ENCODE assay signal across 18 mouse cellular contexts in the genomic region with DNA sequence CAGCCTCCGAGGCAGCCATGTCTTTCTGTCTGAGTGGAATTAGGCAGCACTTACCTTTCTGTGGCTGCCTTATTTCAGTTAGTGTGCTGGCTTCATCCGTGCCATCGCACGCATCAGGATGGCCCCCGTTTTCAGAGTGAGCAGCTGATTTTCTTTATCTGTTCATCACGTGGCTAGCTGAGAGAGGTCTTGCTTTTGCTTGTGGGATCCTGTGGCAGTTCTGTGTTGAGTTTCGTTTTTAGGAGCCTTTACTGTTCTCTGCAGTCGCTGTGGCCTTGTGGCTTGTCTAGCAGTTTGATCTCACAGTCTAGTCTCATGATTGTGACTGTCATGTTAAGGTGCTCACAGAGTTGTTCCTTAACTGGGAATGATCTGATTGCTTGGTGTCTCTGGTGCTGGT. TPM values are rescaled to one million over a fixed set of nuclear protein-coding genes. Genes with fewer than 3 reads are reported as not detected.
DNase-seq lines count a peak whose midpoint lies in the region; ATAC-seq and TF ChIP-seq lines count a peak whose summit lies in the region.
"Had no signal": no experiment of that assay in that cellular context is flagged by ENCODE, and none has a peak within 500 bp of the region (broad histone marks: within the 10 kb centered on the region; RNA-seq: fewer than 3 reads in every experiment).

No protein-coding gene starts in this region.

- ATAC-seq in heart, postnatal 0 days (ENCODE audit: insufficient read depth, low read depth): no peak
- ATAC-seq in heart, embryonic 12.5 days (ENCODE audit: insufficient number of reproducible peaks, low FRiP score): no peak
- no peak for ATAC-seq in erythroblast, adult 5-6 weeks (replicated peaks; ENCODE audit: low FRiP score, poor library complexity, severe bottlenecking)
- ATAC-seq in midbrain, postnatal 0 days (ENCODE audit: low FRiP score): no peak
- ATAC-seq: hindbrain, embryonic 16.5 days had no signal

- 72% methylated on average over 8 of the region's 8 CpGs for WGBS in heart, postnatal 0 days
- 76% methylated on average over 8 of the region's 8 CpGs for WGBS in heart, embryonic 12.5 days
- 26% methylated on average over 8 of the region's 8 CpGs for WGBS in bone marrow, adult 2 months
- WGBS in small intestine, adult 2 months: 66% methylated on average over 8 of the region's 8 CpGs
- 88% methylated on average over 8 of the region's 8 CpGs for WGBS in midbrain, postnatal 0 days

- no peaks in the 10 kb centered on the region for H3K36me3 ChIP-seq in heart, postnatal 0 days (replicated peaks; ENCODE audit: control insufficient read depth, insufficient read depth, low read length)
- no peaks in the 10 kb centered on the region for H3K36me3 ChIP-seq in heart, embryonic 12.5 days
- H3K36me3 ChIP-seq in small intestine, adult 2 months (ENCODE audit: control insufficient read depth, insufficient read depth, low read length): 0 out of 2 replicates have a peak, but pooled peaks cover under 1% of the 10 kb centered on the region
- H3K36me3 ChIP-seq in midbrain, postnatal 0 days (ENCODE audit: insufficient read depth, low read length): no peaks in the 10 kb centered on the region
- H3K36me3 ChIP-seq: lung, embryonic 15.5 days had no signal

- H3K4me2 ChIP-seq in heart, postnatal 0 days (ENCODE audit: low read depth, low read length): no peak overlapping the region
- H3K4me2 ChIP-seq in heart, embryonic 12.5 days: no peak overlapping the region
- H3K4me2 ChIP-seq in midbrain, postnatal 0 days (ENCODE audit: low read depth, low read length, poor library complexity, severe bottlenecking): no peak overlapping the region
- H3K4me2 ChIP-seq: lung, embryonic 15.5 days; midbrain, embryonic 11.5 days had no signal

- H3K9me3 ChIP-seq in heart, postnatal 0 days (replicated peaks; ENCODE audit: control insufficient read depth, low read length): no peaks in the 10 kb centered on the region
- no peaks in the 10 kb centered on the region for H3K9me3 ChIP-seq in heart, embryonic 12.5 days (replicated peaks)
- H3K9me3 ChIP-seq in midbrain, postnatal 0 days (ENCODE audit: low read length): no peaks in the 10 kb centered on the region
- H3K9me3 ChIP-seq: lung, embryonic 15.5 days had no signal

- no peak for TF ChIP-seq CTCF in heart, postnatal 0 days (IDR thresholded peaks at IDR 0.05; ENCODE audit: low read depth)
- TF ChIP-seq CTCF in bone marrow, adult 2 months (IDR thresholded peaks at IDR 0.05; ENCODE audit: control insufficient read depth, insufficient read depth, low read length): no peak
- no peak for TF ChIP-seq CTCF in small intestine, adult 2 months (IDR thresholded peaks at IDR 0.05; ENCODE audit: extremely low read depth, insufficient read length, insufficient replicate concordance, low read depth, low read length)
- no peak for TF ChIP-seq CTCF in midbrain, postnatal 0 days (IDR thresholded peaks at IDR 0.05)

- H3K4me3 ChIP-seq in heart, postnatal 0 days (ENCODE audit: low read depth, low read length): no peak overlapping the region
- H3K4me3 ChIP-seq in heart, embryonic 12.5 days: no peak overlapping the region
- H3K4me3 ChIP-seq in bone marrow, adult 2 months (replicated peaks; ENCODE audit: control insufficient read depth, low read depth, low read length): peak overlapping the region; percentile 7
- H3K4me3 ChIP-seq in small intestine, adult 2 months (ENCODE audit: low read depth, low read length): no peak overlapping the region
- no peak overlapping the region for H3K4me3 ChIP-seq in midbrain, postnatal 0 days (ENCODE audit: low read depth, low read length)
- H3K4me3 ChIP-seq: layer of hippocampus, adult 2 months; lung, embryonic 15.5 days; myocyte had no signal

- no peak for TF ChIP-seq EP300 in heart, postnatal 0 days (IDR thresholded peaks at IDR 0.05; ENCODE audit: low read depth)

- no peaks in the 10 kb centered on the region for H3K27me3 ChIP-seq in heart, postnatal 0 days (ENCODE audit: control insufficient read depth, insufficient read depth, low read length)
- no peaks in the 10 kb centered on the region for H3K27me3 ChIP-seq in heart, embryonic 12.5 days (replicated peaks)
- H3K27me3 ChIP-seq in small intestine, adult 2 months (ENCODE audit: control insufficient read depth, insufficient read depth, low read length): no peaks in the 10 kb centered on the region
- H3K27me3 ChIP-seq in midbrain, postnatal 0 days (ENCODE audit: insufficient read depth, low read length): no peaks in the 10 kb centered on the region
- H3K27me3 ChIP-seq: lung, embryonic 15.5 days had no signal

- no peak overlapping the region for H3K9ac ChIP-seq in heart, postnatal 0 days (replicated peaks; ENCODE audit: low read depth, low read length)
- no peak overlapping the region for H3K9ac ChIP-seq in heart, embryonic 12.5 days
- H3K9ac ChIP-seq in midbrain, postnatal 0 days (replicated peaks; ENCODE audit: low read length, poor library complexity, severe bottlenecking): no peak overlapping the region
- H3K9ac ChIP-seq: lung, embryonic 15.5 days had no signal

- peaks cover 34% of the 10 kb centered on the region for H3K4me1 ChIP-seq in heart, postnatal 0 days (ENCODE audit: control insufficient read depth, insufficient read depth)
- peaks cover 35% of the 10 kb centered on the region for H3K4me1 ChIP-seq in heart, embryonic 12.5 days (replicated peaks)
- H3K4me1 ChIP-seq in bone marrow, adult 2 months (ENCODE audit: control insufficient read depth, insufficient read depth, low read length): peaks cover 20% of the 10 kb centered on the region
- peaks cover 38% of the 10 kb centered on the region for H3K4me1 ChIP-seq in small intestine, adult 2 months (ENCODE audit: control insufficient read depth, insufficient read depth, insufficient read length, low read length)
- no peaks in the 10 kb centered on the region for H3K4me1 ChIP-seq in midbrain, postnatal 0 days (ENCODE audit: insufficient read depth, low read length)

- H3K27ac ChIP-seq in heart, postnatal 0 days (ENCODE audit: low read depth): peak overlapping the region; percentile 34; the same call in 1 of the 2 replicates
- H3K27ac ChIP-seq in heart, embryonic 12.5 days (ENCODE audit: poor library complexity, severe bottlenecking): no peak overlapping the region
- peak overlapping the region; percentile 86 for H3K27ac ChIP-seq in bone marrow, adult 2 months (ENCODE audit: control insufficient read depth, insufficient read depth, low read depth, low read length, poor library complexity)
- H3K27ac ChIP-seq in small intestine, adult 2 months (ENCODE audit: insufficient read depth, low read depth, low read length): peak overlapping the region; percentile 40
- no peak overlapping the region for H3K27ac ChIP-seq in midbrain, postnatal 0 days (ENCODE audit: low read depth, low read length)
- H3K27ac ChIP-seq: layer of hippocampus, adult 2 months; lung, embryonic 15.5 days had no signal

- TF ChIP-seq POLR2A in bone marrow, adult 2 months (IDR thresholded peaks at IDR 0.05; ENCODE audit: borderline replicate concordance, control insufficient read depth, low read depth, low read length): no peak
- TF ChIP-seq POLR2A in small intestine, adult 2 months (IDR thresholded peaks at IDR 0.05; ENCODE audit: low read depth, low read length): no peak

- no peak for DNase-seq in heart, postnatal 0 days (ENCODE audit: low spot score)
- peak; percentile 86 for DNase-seq in CD4-positive helper T cell, adult 2 months (ENCODE audit: low read depth, low spot score)
- DNase-seq in midbrain, postnatal 0 days (ENCODE audit: low spot score): no peak
- no peak for DNase-seq in kidney, postnatal 14 days
- DNase-seq: cerebellum, postnatal 14 days; gastrocnemius, postnatal 14 days; heart, postnatal 36 days had no signal

RNA-seq across cellular contexts. Expression of gene Anxa11, which starts 16.0 kb away (rescaled TPM):
- 21.1 and 46.2 TPM in 2 replicates for total RNA-seq in heart, postnatal 0 days (2014; rRNA removed; ENCODE audit: low replicate concordance)
- 34.9 and 36.8 TPM in 2 replicates for polyA plus RNA-seq in heart, postnatal 0 days (2015; fragmentation: Nextera tagmentation; extraction: Ambion mirVana)
- polyA plus RNA-seq in heart, embryonic 12.5 days (2016; fragmentation: Nextera tagmentation; extraction: Ambion mirVana): 23.5 and 24.1 TPM in 2 replicates
- 19.9 and 43.0 TPM in 2 replicates for polyA plus RNA-seq in bone marrow, adult 2 months (2011; ENCODE audit: insufficient read depth, insufficient read length, low replicate concordance, missing spikeins)
- polyA plus RNA-seq in small intestine, adult 2 months (2012; rRNA removed): 71.5 and 153 TPM in 2 replicates
- total RNA-seq in erythroblast, adult 5-6 weeks (2015; ENCODE audit: low replicate concordance): 28.2 and 30.9 TPM in 2 replicates
- 4.3 and 6.8 TPM in 2 replicates for total RNA-seq in erythroblast, adult 5-6 weeks (2017; ENCODE audit: low replicate concordance)
- total RNA-seq in midbrain, postnatal 0 days (2014; rRNA removed): 2.7 and 3.0 TPM in 2 replicates
- polyA plus RNA-seq in midbrain, postnatal 0 days (2015; fragmentation: Nextera tagmentation; extraction: Ambion mirVana): 3.3 TPM in 2 replicates

RNA-seq across cellular contexts. Expression of gene Plac9a, which starts 45.0 kb away (rescaled TPM):
- not detected in 2 replicates for total RNA-seq in heart, postnatal 0 days (2014; rRNA removed; ENCODE audit: low replicate concordance)
- 0.31 and 2.3 TPM in 2 replicates for polyA plus RNA-seq in heart, postnatal 0 days (2015; fragmentation: Nextera tagmentation; extraction: Ambion mirVana)
- not detected in 2 replicates for polyA plus RNA-seq in heart, embryonic 12.5 days (2016; fragmentation: Nextera tagmentation; extraction: Ambion mirVana)
- not detected in 2 replicates for polyA plus RNA-seq in bone marrow, adult 2 months (2011; ENCODE audit: insufficient read depth, insufficient read length, low replicate concordance, missing spikeins)
- polyA plus RNA-seq in small intestine, adult 2 months (2012; rRNA removed): not detected in 2 replicates
- not detected in 2 replicates for total RNA-seq in erythroblast, adult 5-6 weeks (2015; ENCODE audit: low replicate concordance)
- not detected in 2 replicates for total RNA-seq in erythroblast, adult 5-6 weeks (2017; ENCODE audit: low replicate concordance)
- total RNA-seq in midbrain, postnatal 0 days (2014; rRNA removed): not detected in 2 replicates
- polyA plus RNA-seq in midbrain, postnatal 0 days (2015; fragmentation: Nextera tagmentation; extraction: Ambion mirVana): not detected in 2 replicates
- total RNA-seq: layer of hippocampus, adult 2 months had no signal
- polyA plus RNA-seq: embryonic facial prominence, embryonic 11.5 days; hindbrain, embryonic 16.5 days; kidney, embryonic 16.5 days; midbrain, embryonic 11.5 days had no signal

Comparison
In these comparisons a context has a peak if more than half of its experiments do, and no peak if none do; other contexts are left out.
1. H3K27ac ChIP-seq: peak in heart, postnatal 0 days (single experiment), bone marrow, adult 2 months (single experiment) and small intestine, adult 2 months (single experiment); none in heart, embryonic 12.5 days (single experiment) and midbrain, postnatal 0 days (single experiment).